Mouse (Mus musculus) CD8-positive naive resting alpha-beta T cell, adult 2 months (primary cell): ENCODE data around the gene Pgm2.

Source experiments
- DNase-seq, 2 experiments: peaks; one replicate each; pipeline ENCODE4 v3.0.0; 2022; ENCODE audit warnings: low read depth in 2 of 2, low spot score in 2 of 2

Gene Pgm2

GRCm38 (mm10) chr5:64174429-64174935 is 81.7 kb downstream of the Pgm2 start:
- DNase-seq: no peak
